Mouse (Mus musculus) kidney, adult 2 months (tissue): ENCODE measurements around the gene Pop5. TPM values are rescaled to one million over a fixed set of nuclear protein-coding genes. Genes with fewer than 3 reads are reported as not detected.

ENCODE experiments used
- DNase-seq: peaks from one replicate; pipeline ENCODE4 v3.0.0; 2021
- H3K27ac ChIP-seq: fragments of 200-500 bp; 2 replicates; pipeline ENCODE4 v1.5.1; 2012; ENCODE audit warnings: low read depth, low read length, control low read depth, inconsistent platforms; ENCODE audit not compliant: insufficient read depth
- H3K27me3 ChIP-seq: fragments of 200-500 bp; replicated peaks from 2 replicates; pipeline ENCODE4 v1.6.1; 2012; ENCODE audit warnings: mild to moderate bottlenecking, moderate library complexity, low read length, inconsistent platforms; ENCODE audit not compliant: control insufficient read depth, insufficient read depth
- H3K36me3 ChIP-seq: fragments of 200-500 bp; 2 replicates; pipeline ENCODE4 v1.6.1; 2012; ENCODE audit warnings: mild to moderate bottlenecking, moderate library complexity, low read length, inconsistent platforms; ENCODE audit not compliant: control insufficient read depth, insufficient read depth
- H3K4me1 ChIP-seq: fragments of 200-500 bp; 2 replicates; pipeline ENCODE4 v1.6.1; 2011; ENCODE audit warnings: low read length; ENCODE audit not compliant: control insufficient read depth, insufficient read depth
- H3K4me3 ChIP-seq: fragments of 200-500 bp; 2 replicates; pipeline ENCODE4 v1.5.1; 2011; ENCODE audit warnings: mild to moderate bottlenecking, low read depth, low read length, control low read depth; ENCODE audit not compliant: insufficient read depth
- CTCF ChIP-seq: fragments of 200-500 bp; conservative IDR thresholded peaks from 2 replicates; pipeline ENCODE4 v1.5.1; 2011; ENCODE audit warnings: low read depth, mild to moderate bottlenecking, control low read depth, low read length, moderate library complexity, mixed read lengths; ENCODE audit not compliant: insufficient read depth, insufficient read length
- POLR2A ChIP-seq: fragments of 200-500 bp; IDR thresholded peaks from one replicate; pipeline ENCODE4 v1.6.1; 2011; ENCODE audit warnings: low read depth, low read length, control low read depth
- WGBS: fragments of 180-500 bp; shearing (Covaris S2); methylation state at CpG from one replicate; pipeline ENCODE4 v1.1.7; 2018; 5-methylcytosine and 5-hydroxymethylcytosine counted together
- polyA plus RNA-seq: library from polyadenylated mRNA; depleted of rRNA; stranded (reverse); fragments of >200 nt; gene quantifications from 2 replicates; pipeline ENCODE4 v1.2.3, GENCODE M21; 2012

Pop5 gene
- polyA plus RNA-seq, 1 experiment, result 132 TPM

GRCm38 (mm10) chr5:115273549-115274135 is 38.0 kb downstream of the Pop5 start:
- DNase-seq, result no peak
- H3K27ac ChIP-seq, result no peak overlapping the region
- H3K36me3 ChIP-seq, result no peaks in the 10 kb centered on the region
- WGBS, result 75% methylated on average over 6 of the region's 6 CpGs
- TF ChIP-seq POLR2A (no peak), CTCF (no peak)
- no peaks in the 10 kb centered on the region for H3K27me3 ChIP-seq
- H3K4me3 ChIP-seq, result no peak overlapping the region
- H3K4me1 ChIP-seq, result peaks cover 21% of the 10 kb centered on the region

- 55% methylated on average over 1 of the region's 1 CpGs for WGBS
- no peak for DNase-seq
These were observed 38.7 kb downstream of the Pop5 start for GRCm38 (mm10) chr5:115274353-115274752.

DNA sequence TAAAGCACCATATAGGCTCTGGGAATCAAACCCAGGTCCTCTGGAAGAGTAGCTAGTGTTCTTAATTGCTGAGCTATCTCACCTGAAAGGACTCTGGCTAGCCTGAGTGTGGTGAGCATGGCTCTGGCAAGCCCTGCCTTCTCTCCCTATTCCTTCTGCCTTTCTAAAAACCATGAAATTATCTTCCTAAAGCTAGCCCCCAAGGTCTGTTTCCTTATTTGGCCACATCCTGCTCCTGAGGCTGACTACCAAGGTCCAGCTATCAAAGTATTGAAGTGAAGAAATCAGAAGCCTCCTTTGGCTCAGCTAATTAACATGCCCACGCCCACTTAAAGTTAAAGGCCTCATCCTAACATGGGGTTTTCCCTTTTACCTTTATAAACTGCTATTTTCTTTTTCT is 39.1 kb downstream of the Pop5 start:
- Histone ChIP-seq H3K4me1 (peaks cover 10% of the 10 kb centered on the region), H3K27me3 (no peaks in the 10 kb centered on the region), H3K27ac (no peak overlapping the region), H3K4me3 (no peak overlapping the region), H3K36me3 (no peaks in the 10 kb centered on the region)
- DNase-seq, result no peak
- 75% methylated on average over 1 of the region's 1 CpGs for WGBS
- TF ChIP-seq CTCF, result no peak
- no peak for TF ChIP-seq POLR2A

More at GRCm38 (mm10) chr5:115274353-115274752, 38.7 kb downstream of the Pop5 start:
- H3K4me3 ChIP-seq, result no peak overlapping the region
- peaks cover 14% of the 10 kb centered on the region for H3K4me1 ChIP-seq
- TF ChIP-seq CTCF (no peak), POLR2A (no peak)
- no peak overlapping the region for H3K27ac ChIP-seq
- no peaks in the 10 kb centered on the region for H3K27me3 ChIP-seq
- H3K36me3 ChIP-seq, result no peaks in the 10 kb centered on the region

DNA sequence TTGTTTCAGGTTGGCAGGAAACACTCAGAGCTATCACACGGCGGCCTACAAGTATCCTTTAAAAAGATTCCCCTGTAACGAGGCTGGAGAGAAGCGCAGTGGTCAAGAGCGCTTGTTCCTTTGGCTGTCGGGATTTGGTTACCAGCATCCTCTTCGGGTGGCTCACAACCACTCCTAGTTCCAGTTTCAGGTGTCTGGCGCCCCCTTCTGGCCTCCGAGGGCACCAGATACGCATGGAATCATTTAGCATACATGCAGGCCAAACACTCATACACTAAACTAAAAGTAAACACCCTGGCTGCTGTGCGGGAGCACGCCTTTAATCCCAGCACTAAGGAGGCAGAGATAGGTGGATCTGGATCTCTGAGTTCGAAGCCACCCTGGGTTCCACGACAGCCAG is 40.4 kb downstream of the Pop5 start:
- 48% methylated on average over 14 of the region's 14 CpGs for WGBS
- peak; percentile 36 for DNase-seq
- no peak for TF ChIP-seq POLR2A
- TF ChIP-seq CTCF, result peak; percentile 45

GRCm38 (mm10) chr5:115278053-115278452 is 42.4 kb downstream of the Pop5 start:
- Histone ChIP-seq H3K27me3 (no peaks in the 10 kb centered on the region), H3K4me3 (no peak overlapping the region), H3K4me1 (peaks cover 3% of the 10 kb centered on the region; the same call in 1 of the 2 replicates), H3K27ac (no peak overlapping the region), H3K36me3 (no peaks in the 10 kb centered on the region)
- 91% methylated on average over 1 of the region's 1 CpGs for WGBS
- no peak for DNase-seq
- TF ChIP-seq POLR2A (no peak), CTCF (no peak)

More for the DNA sequence above, 40.4 kb downstream of the Pop5 start:
- no peak overlapping the region for H3K4me3 ChIP-seq
- H3K27me3 ChIP-seq, result no peaks in the 10 kb centered on the region
- peaks cover 5% of the 10 kb centered on the region for H3K4me1 ChIP-seq
- H3K36me3 ChIP-seq, result no peaks in the 10 kb centered on the region
- no peak overlapping the region for H3K27ac ChIP-seq

- no peak for DNase-seq
- no peak overlapping the region for H3K4me3 ChIP-seq
- 71% methylated on average over 2 of the region's 2 CpGs for WGBS
- no peaks in the 10 kb centered on the region; the same call in 1 of the 2 replicates for H3K36me3 ChIP-seq
- peaks cover 3% of the 10 kb centered on the region; the same call in 1 of the 2 replicates for H3K4me1 ChIP-seq
- no peaks in the 10 kb centered on the region for H3K27me3 ChIP-seq
- TF ChIP-seq CTCF (no peak), POLR2A (no peak)
- no peak overlapping the region for H3K27ac ChIP-seq
These were observed 43.1 kb downstream of the Pop5 start for GRCm38 (mm10) chr5:115278785-115279184.

GRCm38 (mm10) chr5:115279226-115280049 is 43.8 kb downstream of the Pop5 start, which contains the start of gene Coq5:
TSS of gene Coq5 (plus strand) at chr5:115279666.
- H3K4me3 ChIP-seq, result peak within 1 kb of the TSS; percentile 97
- H3K27ac ChIP-seq, result peak within 1 kb of the TSS; percentile 52; the same call in 1 of the 2 replicates
- TF ChIP-seq POLR2A, result peak; percentile 42
- no peak for TF ChIP-seq CTCF
- H3K27me3 ChIP-seq, result no peaks in the 10 kb centered on the region
- H3K36me3 ChIP-seq, result no peaks in the 10 kb centered on the region; the same call in 1 of the 2 replicates
- peak; percentile 93 for DNase-seq
- peaks cover 3% of the 10 kb centered on the region; the same call in 1 of the 2 replicates for H3K4me1 ChIP-seq
- 2% methylated on average over 45 of the region's 45 CpGs for WGBS
